Mouse (Mus musculus) lung, adult 2 months (tissue): ENCODE results near the gene Yipf7.

Source experiments
- CTCF ChIP-seq: fragments of 200-500 bp; IDR thresholded peaks from 2 replicates; pipeline ENCODE4 v1.5.1; 2011; ENCODE audit warnings: mild to moderate bottlenecking, low read length, control low read depth; ENCODE audit not compliant: insufficient read depth
- POLR2A ChIP-seq: fragments of 200-500 bp; IDR thresholded peaks from 2 replicates; pipeline ENCODE4 v1.6.1; 2011; ENCODE audit warnings: low read depth, mild to moderate bottlenecking, control low read depth, low read length, borderline replicate concordance; ENCODE audit errors: extremely low read depth

- TF ChIP-seq POLR2A = no peak
- TF ChIP-seq CTCF = no peak
Observed at GRCm38 (mm10) chr5:69523944-69524343, 18.5 kb downstream of the Yipf7 start.
